Mouse (Mus musculus) hindbrain, embryonic 15.5 days (tissue): ENCODE results near the gene Lctl. TPM values are rescaled to one million over a fixed set of nuclear protein-coding genes. Genes with fewer than 3 reads are reported as not detected.

Source experiments
- ATAC-seq: fragments of 200-750 bp; cut with Nextera tagmentation; 2 replicates; pipeline ENCODE4 v1.8.0; 2017; ENCODE audit warnings: low read depth, moderate number of reproducible peaks, moderate TSS enrichment; ENCODE audit not compliant: low FRiP score
- H3K27ac ChIP-seq: fragments of 300-500 bp; sonication (generic); replicated peaks from 2 replicates; pipeline ENCODE4 v1.5.1; 2015; ENCODE audit warnings: mild to moderate bottlenecking, inconsistent platforms
- H3K27me3 ChIP-seq: fragments of 300-500 bp; sonication (generic); 2 replicates; pipeline ENCODE4 v1.6.1; 2015; ENCODE audit warnings: control low read depth, inconsistent platforms
- H3K36me3 ChIP-seq: fragments of 300-500 bp; sonication (generic); 2 replicates; pipeline ENCODE4 v1.6.1; 2015; ENCODE audit warnings: control low read depth, inconsistent platforms
- H3K4me1 ChIP-seq: fragments of 300-500 bp; sonication (generic); replicated peaks from 2 replicates; pipeline ENCODE4 v1.6.1; 2015; ENCODE audit warnings: control low read depth, inconsistent platforms
- H3K4me2 ChIP-seq: fragments of 300-500 bp; sonication (generic); 2 replicates; pipeline ENCODE4 v1.6.1; 2015; ENCODE audit warnings: moderate library complexity, mild to moderate bottlenecking, inconsistent platforms
- H3K4me3 ChIP-seq: fragments of 300-500 bp; sonication (generic); 2 replicates; pipeline ENCODE4 v1.5.1; 2015; ENCODE audit warnings: mild to moderate bottlenecking, inconsistent platforms
- H3K9ac ChIP-seq: fragments of 300-500 bp; sonication (generic); 2 replicates; pipeline ENCODE4 v1.6.1; 2015; ENCODE audit warnings: inconsistent platforms
- H3K9me3 ChIP-seq: fragments of 300-500 bp; sonication (generic); 2 replicates; pipeline ENCODE4 v1.6.1; 2016; ENCODE audit warnings: control low read depth, inconsistent platforms
- WGBS: fragments of 180-500 bp; shearing (Covaris S2); methylation state at CpG from one replicate; pipeline ENCODE4 v1.1.7; 2015; 5-methylcytosine and 5-hydroxymethylcytosine counted together
- polyA plus RNA-seq: library from polyadenylated mRNA; unstranded; fragments of >200 nt; fragmentation: Nextera tagmentation; extraction: Ambion mirVana; gene quantifications from 2 replicates; pipeline ENCODE4 v1.2.1, GENCODE M21; 2015

Lctl gene
- polyA plus RNA-seq = not detected in 2 replicates

DNA sequence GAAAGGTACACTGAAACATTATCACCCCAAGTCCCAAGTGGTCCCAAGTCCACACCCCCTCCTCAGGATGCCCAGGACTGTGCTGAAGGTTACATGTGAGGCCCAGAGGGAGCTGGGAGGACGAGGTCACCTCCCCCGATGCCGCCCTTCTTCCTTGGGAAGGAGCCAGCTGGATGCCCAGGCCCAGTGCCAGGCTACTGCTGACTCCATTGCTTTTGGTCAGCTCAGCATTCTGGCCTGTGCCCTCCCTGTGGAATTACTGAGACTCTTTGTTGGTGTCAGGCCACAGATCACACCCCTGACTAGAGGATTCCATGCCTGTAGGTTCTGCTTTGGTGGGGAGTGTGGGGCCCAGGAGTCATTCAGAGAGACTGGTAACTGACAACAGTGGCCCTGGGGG is at the start of gene Lctl:
Gene Lctl (plus strand): TSS at position 272 of the 400 bp plus-strand sequence.
- H3K4me3 ChIP-seq = no peak within 1 kb of the TSS
- no peaks in the 10 kb centered on the region for H3K9me3 ChIP-seq
- H3K9ac ChIP-seq = no peak within 1 kb of the TSS
- no peak within 1 kb of the TSS for H3K4me2 ChIP-seq
- 45% methylated on average over 3 of the region's 3 CpGs for WGBS
- H3K36me3 ChIP-seq = no peaks in the 10 kb centered on the region
- no peak within 1 kb of the TSS for H3K27ac ChIP-seq
- H3K4me1 ChIP-seq = no peaks in the 10 kb centered on the region
- H3K27me3 ChIP-seq = no peaks in the 10 kb centered on the region
- ATAC-seq = no peak

DNA sequence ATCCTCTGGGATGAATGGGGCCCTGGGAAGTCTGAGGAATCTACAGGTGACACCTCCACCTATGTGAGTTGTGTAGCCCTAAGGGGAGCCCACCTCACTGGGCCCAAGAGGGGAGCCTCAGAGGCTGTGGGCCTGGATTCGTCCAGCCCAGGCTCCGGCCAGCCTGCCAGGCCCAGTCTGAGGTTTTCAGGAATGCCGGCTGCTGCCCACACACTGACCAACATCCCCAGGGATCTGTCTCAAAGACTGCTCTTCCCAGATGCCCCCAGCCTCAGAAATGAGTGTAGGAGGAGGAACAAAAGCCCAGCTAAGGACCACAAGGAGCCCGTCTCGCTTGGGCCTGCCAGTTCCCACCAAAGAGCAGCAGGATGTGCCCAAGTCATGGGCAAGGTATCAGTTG is 49.2 kb upstream of the Lctl start:
- no peaks in the 10 kb centered on the region for H3K9me3 ChIP-seq
- WGBS = 86% methylated on average over 5 of the region's 5 CpGs

GRCm38 (mm10) chr9:64068571-64068970 is 48.4 kb upstream of the Lctl start:
- Histone ChIP-seq H3K4me1 (peaks cover 10% of the 10 kb centered on the region), H3K27me3 (no peaks in the 10 kb centered on the region), H3K36me3 (no peaks in the 10 kb centered on the region), H3K9me3 (no peaks in the 10 kb centered on the region), H3K4me2 (no peak overlapping the region), H3K27ac (no peak overlapping the region), H3K4me3 (no peak overlapping the region), H3K9ac (no peak overlapping the region)
- 100% methylated on average over 1 of the region's 1 CpGs for WGBS
- ATAC-seq = no peak

More for the DNA sequence above, 49.2 kb upstream of the Lctl start:
- Histone ChIP-seq H3K36me3 (no peaks in the 10 kb centered on the region), H3K4me2 (no peak overlapping the region), H3K27ac (no peak overlapping the region), H3K9ac (no peak overlapping the region), H3K4me3 (no peak overlapping the region), H3K4me1 (peaks cover 10% of the 10 kb centered on the region), H3K27me3 (no peaks in the 10 kb centered on the region)
- no peak for ATAC-seq

DNA sequence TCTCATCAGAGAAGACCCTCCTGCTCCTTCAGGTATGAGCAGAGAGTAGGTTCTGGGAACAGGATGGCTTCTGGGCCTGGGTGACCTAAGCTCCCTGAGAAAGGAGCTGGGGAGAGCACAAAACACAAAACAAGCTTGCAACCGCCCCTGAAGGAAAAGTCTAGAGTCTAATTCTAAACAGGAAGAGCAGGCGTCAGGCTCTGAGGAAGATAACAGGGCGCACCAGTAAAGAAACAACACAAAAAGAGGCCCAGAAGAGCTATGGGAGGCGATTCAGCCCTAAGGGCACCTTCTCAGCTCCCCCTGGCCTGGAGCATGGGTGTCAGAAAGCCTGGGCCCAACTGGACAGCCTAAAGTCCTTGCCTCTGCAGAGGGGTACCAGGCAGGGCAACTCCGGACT is 47.8 kb upstream of the Lctl start:
- Histone ChIP-seq H3K4me3 (no peak overlapping the region), H3K36me3 (no peaks in the 10 kb centered on the region), H3K9me3 (no peaks in the 10 kb centered on the region), H3K27ac (no peak overlapping the region), H3K27me3 (no peaks in the 10 kb centered on the region), H3K4me2 (no peak overlapping the region), H3K4me1 (peaks cover 10% of the 10 kb centered on the region), H3K9ac (no peak overlapping the region)
- WGBS = 89% methylated on average over 5 of the region's 5 CpGs
- no peak for ATAC-seq

DNA sequence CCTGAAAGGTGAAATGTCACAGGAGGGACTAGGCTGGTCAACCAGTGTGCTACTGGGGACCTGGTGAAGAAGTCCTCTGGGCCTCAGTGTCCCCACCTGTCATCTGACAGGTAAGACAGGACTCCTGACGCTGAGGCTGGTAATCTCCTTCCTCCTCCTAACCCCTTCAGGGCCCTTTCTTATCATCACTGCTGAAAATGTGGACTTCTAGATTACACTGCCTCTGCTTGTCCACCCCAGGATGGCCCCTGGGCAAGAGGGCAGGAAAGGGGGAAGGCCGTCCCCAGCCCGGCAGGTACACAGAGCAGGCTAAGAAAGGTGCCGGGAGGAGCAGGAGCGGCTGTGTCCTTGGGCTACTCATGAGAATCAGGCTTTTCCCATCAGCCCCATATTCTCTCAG is 46.3 kb upstream of the Lctl start:
- WGBS = 91% methylated on average over 5 of the region's 5 CpGs
- no peak for ATAC-seq
- Histone ChIP-seq H3K27me3 (no peaks in the 10 kb centered on the region), H3K9me3 (no peaks in the 10 kb centered on the region), H3K4me2 (no peak overlapping the region), H3K36me3 (no peaks in the 10 kb centered on the region), H3K9ac (no peak overlapping the region), H3K4me3 (no peak overlapping the region), H3K27ac (no peak overlapping the region), H3K4me1 (peaks cover 10% of the 10 kb centered on the region)

DNA sequence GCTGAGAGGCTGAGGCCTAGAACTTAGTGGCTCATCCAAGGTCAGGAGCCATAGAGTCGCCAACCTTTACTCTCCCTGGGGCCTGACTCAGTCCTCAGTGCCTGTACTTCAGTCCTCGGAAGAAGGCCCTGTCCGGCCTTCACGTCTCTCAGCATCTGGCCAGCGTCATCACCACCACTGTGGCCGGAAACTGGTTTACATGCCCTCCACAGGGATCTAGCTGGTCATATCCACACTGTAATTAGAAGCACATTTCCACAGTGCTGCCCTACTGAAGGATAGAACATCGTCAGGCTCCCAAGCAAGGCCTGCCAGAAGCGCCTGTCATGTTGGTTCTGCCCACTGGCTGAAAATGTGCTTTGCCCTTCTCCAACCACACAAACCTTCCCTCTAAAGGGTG is 42.1 kb upstream of the Lctl start:
- H3K4me2 ChIP-seq = no peak overlapping the region
- H3K9me3 ChIP-seq = no peaks in the 10 kb centered on the region
- no peak overlapping the region for H3K27ac ChIP-seq
- WGBS = 93% methylated on average over 8 of the region's 8 CpGs
- no peaks in the 10 kb centered on the region for H3K4me1 ChIP-seq
- no peaks in the 10 kb centered on the region for H3K27me3 ChIP-seq
- H3K9ac ChIP-seq = no peak overlapping the region
- no peak overlapping the region for H3K4me3 ChIP-seq
- no peak for ATAC-seq
- no peaks in the 10 kb centered on the region for H3K36me3 ChIP-seq

GRCm38 (mm10) chr9:64076412-64076811 is 40.5 kb upstream of the Lctl start:
- no peaks in the 10 kb centered on the region for H3K4me1 ChIP-seq
- no peak for ATAC-seq
- no peak overlapping the region for H3K4me2 ChIP-seq
- H3K27me3 ChIP-seq = no peaks in the 10 kb centered on the region
- no peak overlapping the region for H3K4me3 ChIP-seq
- H3K36me3 ChIP-seq = no peaks in the 10 kb centered on the region
- no peak overlapping the region for H3K9ac ChIP-seq
- H3K27ac ChIP-seq = no peak overlapping the region
- 76% methylated on average over 2 of the region's 2 CpGs for WGBS
- H3K9me3 ChIP-seq = no peaks in the 10 kb centered on the region

GRCm38 (mm10) chr9:64078386-64078792 is 38.6 kb upstream of the Lctl start:
- H3K4me1 ChIP-seq = no peaks in the 10 kb centered on the region
- no peak overlapping the region for H3K4me2 ChIP-seq
- no peaks in the 10 kb centered on the region for H3K9me3 ChIP-seq
- no peak overlapping the region for H3K9ac ChIP-seq
- WGBS = 49% methylated on average over 7 of the region's 7 CpGs
- no peaks in the 10 kb centered on the region for H3K36me3 ChIP-seq
- no peak overlapping the region for H3K4me3 ChIP-seq
- H3K27me3 ChIP-seq = peaks cover 6% of the 10 kb centered on the region
- ATAC-seq = no peak
- no peak overlapping the region for H3K27ac ChIP-seq

DNA sequence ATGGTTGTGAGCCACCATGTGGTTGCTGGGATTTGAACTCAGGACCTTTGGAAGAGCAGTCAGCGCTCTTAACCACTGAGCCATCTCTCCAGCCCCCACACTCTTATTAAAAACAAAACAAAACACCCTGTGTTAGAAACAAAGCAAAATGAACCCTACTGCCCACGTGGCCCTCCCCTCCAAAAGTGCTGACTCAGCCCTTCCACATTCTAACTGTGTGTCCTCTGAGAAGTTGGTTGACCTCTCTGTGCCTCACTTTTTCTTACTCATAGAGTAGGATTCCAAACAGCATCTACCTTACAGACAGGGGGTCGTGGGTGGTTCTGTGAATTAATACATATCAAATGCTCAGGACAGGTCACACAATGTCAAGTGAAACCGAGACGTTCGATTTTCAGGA is 37.0 kb upstream of the Lctl start:
- H3K9me3 ChIP-seq = no peaks in the 10 kb centered on the region
- WGBS = 83% methylated on average over 6 of the region's 6 CpGs
- H3K4me3 ChIP-seq = no peak overlapping the region
- H3K9ac ChIP-seq = no peak overlapping the region
- peaks cover 14% of the 10 kb centered on the region for H3K27me3 ChIP-seq
- ATAC-seq = no peak
- H3K36me3 ChIP-seq = no peaks in the 10 kb centered on the region
- H3K4me1 ChIP-seq = peaks cover 9% of the 10 kb centered on the region
- H3K27ac ChIP-seq = no peak overlapping the region
- no peak overlapping the region for H3K4me2 ChIP-seq

GRCm38 (mm10) chr9:64084231-64084630 is 32.7 kb upstream of the Lctl start:
- Histone ChIP-seq H3K4me2 (peak overlapping the region; percentile 64), H3K4me1 (peaks cover 14% of the 10 kb centered on the region), H3K9ac (peak overlapping the region; percentile 26; the same call in 1 of the 2 replicates), H3K4me3 (peak overlapping the region; percentile 36), H3K36me3 (no peaks in the 10 kb centered on the region), H3K9me3 (no peaks in the 10 kb centered on the region), H3K27ac (no peak overlapping the region), H3K27me3 (peaks cover 26% of the 10 kb centered on the region)
- 38% methylated on average over 7 of the region's 7 CpGs for WGBS
- no peak for ATAC-seq

DNA sequence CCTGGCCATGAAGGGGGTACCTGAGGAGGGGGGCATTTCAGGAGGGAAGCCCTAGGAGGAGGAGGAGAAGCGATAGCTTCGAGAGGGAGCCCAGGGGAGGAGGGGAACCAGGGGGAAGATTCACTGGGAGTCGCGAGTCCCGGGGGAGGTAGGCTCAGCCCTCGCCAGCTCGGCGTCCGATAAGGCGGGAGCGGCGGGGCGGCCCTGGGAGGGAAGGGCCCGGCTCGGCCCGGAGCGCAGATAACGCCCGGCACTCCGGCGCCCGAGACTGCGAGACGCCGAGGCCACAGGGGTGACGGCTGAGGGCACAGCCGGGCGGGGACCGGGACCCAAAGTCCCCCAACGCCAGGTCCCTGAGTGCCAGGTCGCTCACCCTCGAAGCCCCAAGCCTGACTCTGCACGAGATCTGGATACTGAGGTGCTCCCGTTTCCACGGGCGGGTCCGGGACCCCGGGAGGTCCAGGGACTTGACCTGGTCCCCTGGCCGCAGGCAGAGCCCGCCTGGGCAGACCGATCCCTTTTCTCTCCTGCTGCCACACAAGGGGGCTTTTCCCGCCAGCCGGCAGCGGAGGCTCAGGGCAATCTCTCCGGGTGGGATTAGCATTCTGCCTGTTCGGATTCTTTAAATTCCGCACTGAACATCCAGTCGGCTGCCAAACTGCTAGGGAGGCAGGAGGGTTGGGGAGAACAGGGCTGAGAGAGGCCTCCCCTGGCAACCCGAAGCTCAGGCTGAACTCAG is 32.1 kb upstream of the Lctl start:
- WGBS = under 1% methylated on average over 45 of the region's 49 CpGs
- Histone ChIP-seq H3K9ac (peak overlapping the region; percentile 26), H3K4me1 (peaks cover 14% of the 10 kb centered on the region), H3K36me3 (no peaks in the 10 kb centered on the region), H3K4me2 (peak overlapping the region; percentile 64), H3K9me3 (no peaks in the 10 kb centered on the region), H3K4me3 (peak overlapping the region; percentile 36), H3K27ac (no peak overlapping the region), H3K27me3 (peaks cover 26% of the 10 kb centered on the region)
- peak; percentile 33; the same call in 1 of the 2 replicates for ATAC-seq

DNA sequence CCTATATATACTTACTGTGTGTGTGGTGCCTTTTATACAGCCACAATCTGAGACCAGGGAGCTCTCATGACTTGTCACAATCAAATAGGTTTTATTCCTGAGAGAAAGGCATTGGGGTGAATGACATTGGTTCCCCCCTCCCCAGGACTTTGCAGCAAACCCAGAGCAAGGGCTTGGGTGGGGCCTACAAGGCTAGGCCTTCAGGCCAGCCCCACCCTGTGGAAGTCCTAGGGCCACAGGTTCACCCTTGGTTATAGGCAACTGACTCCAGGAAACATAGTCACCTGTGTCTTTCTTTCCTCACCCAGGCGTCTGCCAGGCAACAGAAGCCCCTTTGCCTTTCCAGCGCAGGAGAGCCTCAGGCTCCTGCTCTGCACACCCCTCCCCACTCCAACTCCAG is 31.0 kb upstream of the Lctl start:
- Histone ChIP-seq H3K9ac (no peak overlapping the region), H3K9me3 (no peaks in the 10 kb centered on the region), H3K4me1 (peaks cover 14% of the 10 kb centered on the region), H3K4me2 (no peak overlapping the region), H3K27ac (no peak overlapping the region), H3K36me3 (no peaks in the 10 kb centered on the region), H3K4me3 (no peak overlapping the region), H3K27me3 (peaks cover 26% of the 10 kb centered on the region)
- no peak for ATAC-seq
- 75% methylated on average over 2 of the region's 2 CpGs for WGBS

DNA sequence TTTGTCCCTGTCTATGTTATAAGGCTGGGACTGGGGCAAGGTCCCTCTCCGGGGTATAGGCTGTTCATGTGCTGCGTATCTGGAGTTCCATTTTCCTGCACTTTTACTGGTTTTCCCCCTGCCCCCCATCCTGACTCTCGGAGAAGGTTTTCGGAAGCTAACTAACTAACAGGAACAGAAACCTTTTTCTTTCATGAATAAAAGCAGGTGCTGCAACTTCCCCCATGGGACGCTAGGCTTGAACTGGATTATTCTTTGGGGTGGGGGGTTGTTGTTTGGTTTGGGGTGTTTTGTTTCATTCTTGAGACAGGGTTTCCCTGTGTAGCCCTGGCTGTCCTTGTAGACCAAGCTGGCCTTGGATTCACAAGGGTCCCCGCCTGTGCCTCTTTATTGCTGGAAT is 30.4 kb upstream of the Lctl start:
- Histone ChIP-seq H3K4me2 (no peak overlapping the region), H3K4me1 (peaks cover 14% of the 10 kb centered on the region), H3K36me3 (no peaks in the 10 kb centered on the region), H3K9ac (no peak overlapping the region), H3K4me3 (no peak overlapping the region), H3K27me3 (peaks cover 26% of the 10 kb centered on the region), H3K9me3 (no peaks in the 10 kb centered on the region), H3K27ac (no peak overlapping the region)
- 88% methylated on average over 6 of the region's 6 CpGs for WGBS
- no peak for ATAC-seq
